19 mouse cellular contexts compared by ENCODE assay signal in genomic region chr13:16459743-16460142, GRCm38 (mm10).
"Had no signal": no experiment of that assay in that cellular context is flagged by ENCODE, and none has a peak within 500 bp of the region (broad histone marks: within the 10 kb centered on the region; RNA-seq: fewer than 3 reads in every experiment).

No protein-coding gene starts in this region.

- H3K27ac ChIP-seq: limb, embryonic 10.5 days; limb, embryonic 13.5 days; liver, embryonic 14.5 days; midbrain, embryonic 10.5 days; midbrain, embryonic 13.5 days; stomach, embryonic 15.5 days had no signal

- ATAC-seq: intestine, embryonic 16.5 days; midbrain, embryonic 13.5 days had no signal

- H3K4me2 ChIP-seq: limb, embryonic 13.5 days; midbrain, embryonic 13.5 days; stomach, embryonic 15.5 days had no signal

- H3K4me3 ChIP-seq: limb, embryonic 10.5 days; limb, embryonic 13.5 days; megakaryocyte, embryonic 14.5 days; midbrain, embryonic 10.5 days; midbrain, embryonic 13.5 days; stomach, embryonic 15.5 days had no signal

- H3K27me3 ChIP-seq: limb, embryonic 13.5 days; megakaryocyte, embryonic 14.5 days; midbrain, embryonic 13.5 days; stomach, embryonic 15.5 days had no signal

- H3K9ac ChIP-seq: limb, embryonic 13.5 days; liver, embryonic 14.5 days; midbrain, embryonic 13.5 days; stomach, embryonic 15.5 days had no signal

- H3K4me1 ChIP-seq: limb, embryonic 10.5 days; megakaryocyte, embryonic 14.5 days; midbrain, embryonic 10.5 days; midbrain, embryonic 13.5 days; stomach, embryonic 15.5 days had no signal

- H3K9me3 ChIP-seq: limb, embryonic 10.5 days; limb, embryonic 13.5 days; megakaryocyte, embryonic 14.5 days; midbrain, embryonic 10.5 days; midbrain, embryonic 13.5 days; stomach, embryonic 15.5 days had no signal

- DNase-seq: kidney, adult 18-20 months; kidney, adult 9 months; kidney, postnatal 14 days; kidney, postnatal 4 days; lung, adult 2 months; lung, postnatal 14 days; lung, postnatal 4 days; right cerebral cortex, adult 18-20 months; right cerebral cortex, postnatal 14 days; right cerebral cortex, postnatal 4 days; thymus, postnatal 25 days had no signal

- H3K36me3 ChIP-seq: limb, embryonic 10.5 days; limb, embryonic 13.5 days; midbrain, embryonic 10.5 days; midbrain, embryonic 13.5 days; stomach, embryonic 15.5 days had no signal
